Comparison of ENCODE assay signal across 22 mouse cellular contexts in genomic region chr1:60974221-60974620, GRCm38 (mm10). TPM values are rescaled to one million over a fixed set of nuclear protein-coding genes. Genes with fewer than 3 reads are reported as not detected.
DNase-seq lines count a peak whose midpoint lies in the region; TF ChIP-seq lines count a peak whose summit lies in the region.
"Had no signal": no experiment of that assay in that cellular context is flagged by ENCODE, and none has a peak within 500 bp of the region (broad histone marks: within the 10 kb centered on the region; RNA-seq: fewer than 3 reads in every experiment).

No protein-coding gene starts in this region.

- peak overlapping the region; percentile 88 for H3K4me2 ChIP-seq in CH12.LX (ENCODE audit: insufficient read depth, low read depth, poor library complexity, severe bottlenecking)
- H3K4me2 ChIP-seq: embryonic facial prominence, embryonic 12.5 days; forebrain, embryonic 13.5 days; heart, embryonic 13.5 days; hindbrain, embryonic 15.5 days; intestine, embryonic 15.5 days had no signal

- no peak for DNase-seq in thymus, adult 2 months
- no peak for DNase-seq in thymus, postnatal 25 days
- peak; percentile 14 for DNase-seq in CH12.LX (ENCODE audit: extremely low read depth)
- DNase-seq in induced T-regulatory cell, adult 2 months (ENCODE audit: low read depth) = peak; percentile 85
- no peak for DNase-seq in kidney, adult 9 months
- DNase-seq in cerebellum, postnatal 14 days = no peak
- DNase-seq in right cerebral cortex, postnatal 25 days = no peak
- DNase-seq: adrenal gland, postnatal 14 days; cerebellum, adult 18-20 months; cerebellum, adult 9-11 months; embryo, embryonic 11 days; forebrain, postnatal 0 days; gastrocnemius, postnatal 14 days; heart, postnatal 36 days; kidney, adult 18-20 months had no signal

- 0 out of 2 replicates have a peak overlapping the region, but pooled peaks have one; percentile 67 for H3K27ac ChIP-seq in thymus, adult 2 months (ENCODE audit: control insufficient read depth, insufficient read depth, low read length)
- no peak overlapping the region for H3K27ac ChIP-seq in CH12.LX (ENCODE audit: insufficient read depth, low read depth)
- H3K27ac ChIP-seq: embryonic facial prominence, embryonic 12.5 days; forebrain, embryonic 13.5 days; heart, embryonic 13.5 days; hindbrain, embryonic 15.5 days; intestine, embryonic 15.5 days had no signal

- H3K4me3 ChIP-seq in thymus, adult 2 months (ENCODE audit: control insufficient read depth, insufficient read depth, low read length) = no peak overlapping the region
- no peak overlapping the region for H3K4me3 ChIP-seq in CH12.LX (replicated peaks in 1 of 3; ENCODE audit: low read depth in 2 of 3, low read length in 2 of 3, poor library complexity in 1 of 3)
- H3K4me3 ChIP-seq: embryonic facial prominence, embryonic 12.5 days; forebrain, embryonic 13.5 days; heart, embryonic 13.5 days; hindbrain, embryonic 15.5 days; intestine, embryonic 15.5 days had no signal

- TF ChIP-seq POLR2A in thymus, adult 2 months (IDR thresholded peaks at IDR 0.05; ENCODE audit: control insufficient read depth, extremely low read depth, insufficient read depth, low read length, poor library complexity) = no peak
- no peak for TF ChIP-seq POLR2A in CH12.LX (IDR thresholded peaks at IDR 0.05; ENCODE audit: low read depth, low read length)

- H3K36me3 ChIP-seq in thymus, adult 2 months (ENCODE audit: control insufficient read depth, insufficient read depth, low read length) = no peaks in the 10 kb centered on the region
- no peaks in the 10 kb centered on the region for H3K36me3 ChIP-seq in CH12.LX (replicated peaks in 1 of 2; ENCODE audit: control insufficient read depth in 1 of 2, insufficient read depth in 1 of 2, low read length in 1 of 2)
- H3K36me3 ChIP-seq: embryonic facial prominence, embryonic 12.5 days; heart, embryonic 13.5 days; hindbrain, embryonic 15.5 days; intestine, embryonic 15.5 days had no signal

- TF ChIP-seq EP300 in CH12.LX (IDR thresholded peaks at IDR 0.05; ENCODE audit: low read length) = peak; percentile 45; the same call in 1 of the 2 replicates

- H3K27me3 ChIP-seq in thymus, adult 2 months (ENCODE audit: control insufficient read depth, insufficient read depth, low read length) = no peaks in the 10 kb centered on the region
- H3K27me3 ChIP-seq in CH12.LX (replicated peaks) = no peaks in the 10 kb centered on the region
- H3K27me3 ChIP-seq: embryonic facial prominence, embryonic 12.5 days; forebrain, embryonic 13.5 days; heart, embryonic 13.5 days; hindbrain, embryonic 15.5 days; intestine, embryonic 15.5 days had no signal

- 79% methylated on average over 3 of the region's 3 CpGs for WGBS in thymus, adult 2 months

- no peak for TF ChIP-seq CTCF in thymus, adult 2 months (IDR thresholded peaks at IDR 0.05; ENCODE audit: borderline replicate concordance, control insufficient read depth, extremely low read depth, insufficient read depth, low read length, poor library complexity)
- TF ChIP-seq CTCF in CH12.LX (conservative IDR thresholded peaks at IDR 0.05 in 1 of 2, IDR thresholded peaks at IDR 0.05 in 1 of 2; ENCODE audit: low read depth in 2 of 2, low read length in 2 of 2) = no peak

- peaks cover 9% of the 10 kb centered on the region for H3K4me1 ChIP-seq in thymus, adult 2 months (replicated peaks; ENCODE audit: control insufficient read depth, insufficient read depth, low read length)
- peaks cover 2 to 13% of the 10 kb centered on the region in 2 experiments; a peak in 3 of 4 replicates for H3K4me1 ChIP-seq in CH12.LX (ENCODE audit: control insufficient read depth in 1 of 2, insufficient read depth in 2 of 2)
- H3K4me1 ChIP-seq: embryonic facial prominence, embryonic 12.5 days; hindbrain, embryonic 15.5 days; intestine, embryonic 15.5 days had no signal

- peak overlapping the region; percentile 3; the same call in 1 of the 2 replicates for H3K9ac ChIP-seq in CH12.LX (ENCODE audit: insufficient read depth, low read depth)
- H3K9ac ChIP-seq: embryonic facial prominence, embryonic 12.5 days; forebrain, embryonic 13.5 days; forebrain, postnatal 0 days; heart, embryonic 13.5 days; hindbrain, embryonic 15.5 days; intestine, embryonic 15.5 days had no signal

- no peaks in the 10 kb centered on the region for H3K9me3 ChIP-seq in CH12.LX (replicated peaks; ENCODE audit: low read length)
- H3K9me3 ChIP-seq: embryonic facial prominence, embryonic 12.5 days; forebrain, embryonic 13.5 days; heart, embryonic 13.5 days; hindbrain, embryonic 15.5 days; intestine, embryonic 15.5 days had no signal

- in situ Hi-C loops in CH12.LX (cut with MboI; ENCODE audit: low pct_ligation_motif_present, low pct_unique_long_range_greater_than_20kb, low sequenced_read_pairs) = loop anchor here (25.0 kb wide), 1 partner anchor 1087 kb away; no protein-coding TSS in a partner anchor

- H3K79me2 ChIP-seq in CH12.LX (replicated peaks; ENCODE audit: control insufficient read depth, extremely low read depth, insufficient read depth, poor library complexity, severe bottlenecking) = no peaks in the 10 kb centered on the region

- TF ChIP-seq RAD21 in CH12.LX (IDR thresholded peaks at IDR 0.05; ENCODE audit: low read depth, low read length) = no peak

- dilution Hi-C loops in CH12.LX (cut with MboI; ENCODE audit: extremely low pct_ligation_motif_present, extremely low pct_unique_long_range_greater_than_20kb, low sequenced_read_pairs) = no loop called here

TF ChIP-seq in CH12.LX, 34 proteins besides CTCF, POLR2A, EP300 and RAD21:
- TF ChIP-seq UBTF (IDR thresholded peaks at IDR 0.05; ENCODE audit: low read depth, low read length) (no peak), TBP (conservative IDR thresholded peaks at IDR 0.05; ENCODE audit: low read depth, low read length) (0 out of 2 replicates have a peak, but pooled peaks have one; percentile 34), ZNF384 (IDR thresholded peaks at IDR 0.05; ENCODE audit: low read depth, low read length) (peak; percentile 90), RCOR1 (conservative IDR thresholded peaks at IDR 0.05; ENCODE audit: low read depth, low read length) (no peak), JUN (IDR thresholded peaks at IDR 0.05; ENCODE audit: insufficient read depth, low read depth, low read length) (no peak), PAX5 (IDR thresholded peaks at IDR 0.05; ENCODE audit: low read length) (no peak), POLR2AphosphoS2 (IDR thresholded peaks at IDR 0.05; ENCODE audit: low read depth, low read length) (no peak), MAFK (IDR thresholded peaks at IDR 0.05; ENCODE audit: insufficient replicate concordance, low read length) (no peak), E2F4 (IDR thresholded peaks at IDR 0.05; ENCODE audit: insufficient replicate concordance, low read depth, low read length) (no peak), ETS1 (conservative IDR thresholded peaks at IDR 0.05; ENCODE audit: low read depth, low read length) (no peak; the same call in 1 of the 2 replicates), IRF4 (IDR thresholded peaks at IDR 0.05; ENCODE audit: low read depth, low read length) (no peak; the same call in 1 of the 2 replicates), ZMIZ1 (IDR thresholded peaks at IDR 0.05; ENCODE audit: low read depth, low read length) (no peak), USF2 (conservative IDR thresholded peaks at IDR 0.05; ENCODE audit: low read depth, low read length) (no peak), NELFE (IDR thresholded peaks at IDR 0.05; ENCODE audit: low read depth, low read length) (no peak), ELF1 (IDR thresholded peaks at IDR 0.05; ENCODE audit: low read depth, low read length) (no peak), GABPA (IDR thresholded peaks at IDR 0.05; ENCODE audit: insufficient replicate concordance, low read depth, low read length) (no peak)

RNA-seq across cellular contexts. Expression of gene Icos, which starts 3.5 kb away (rescaled TPM):
- polyA plus RNA-seq in thymus, adult 2 months (2012; rRNA removed) = 8.1 and 8.9 TPM in 2 replicates
- 0.08 and 0.13 TPM in 2 replicates for total RNA-seq in CH12.LX (2012; rRNA removed)
- not detected in 2 replicates for total RNA-seq in CH12.LX (2014; rRNA removed)
- polyA plus RNA-seq in CH12.LX (2012; ENCODE audit: insufficient read length, low read depth) = 0.11 TPM in 1 of 2 replicates, not detected in the other
- total RNA-seq: ES-E14; gastrocnemius, adult 18-20 months had no signal
- polyA plus RNA-seq: hindbrain, embryonic 15.5 days had no signal

Comparison
In these comparisons a context has a peak if more than half of its experiments do, and no peak if none do; other contexts are left out.
1. DNase-seq: peak in CH12.LX (single experiment) and induced T-regulatory cell, adult 2 months (single experiment); none in thymus, adult 2 months (single experiment), thymus, postnatal 25 days (single experiment), kidney, adult 9 months (single experiment), cerebellum, postnatal 14 days (0 of 2) and right cerebral cortex, postnatal 25 days (single experiment).